Mouse (Mus musculus): ENCODE results near the gene Prl2c3.
"Not testable (repeated sequence)": the region's sequence is repeated elsewhere in the genome, so short reads cannot be mapped to it uniquely, and the experiment has no call there.

The Prl2c3 gene

DNA sequence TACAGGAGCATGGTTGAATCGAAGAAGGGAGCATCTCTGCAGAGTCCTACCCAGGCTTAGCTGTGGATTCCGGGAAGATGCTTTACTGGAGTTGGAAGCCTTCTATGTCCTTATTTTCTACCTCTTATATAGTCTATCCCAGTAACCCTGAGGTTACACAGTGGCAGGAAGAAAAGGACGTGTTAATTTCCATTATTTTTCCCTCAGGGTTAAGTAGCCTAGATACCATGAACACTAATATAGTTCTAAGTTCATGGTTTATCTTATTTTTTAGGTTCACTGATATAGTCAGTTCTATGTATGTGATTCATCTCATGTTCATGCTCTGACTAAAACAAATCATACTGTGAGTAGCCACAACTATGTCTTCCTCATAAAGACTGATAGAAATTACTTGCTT is at the start of gene Prl2c3:
Gene Prl2c3, minus strand, starts transcription at position 101 of the 400 bp plus-strand sequence.
- DNase-seq: not testable (repeated sequence)

DNA sequence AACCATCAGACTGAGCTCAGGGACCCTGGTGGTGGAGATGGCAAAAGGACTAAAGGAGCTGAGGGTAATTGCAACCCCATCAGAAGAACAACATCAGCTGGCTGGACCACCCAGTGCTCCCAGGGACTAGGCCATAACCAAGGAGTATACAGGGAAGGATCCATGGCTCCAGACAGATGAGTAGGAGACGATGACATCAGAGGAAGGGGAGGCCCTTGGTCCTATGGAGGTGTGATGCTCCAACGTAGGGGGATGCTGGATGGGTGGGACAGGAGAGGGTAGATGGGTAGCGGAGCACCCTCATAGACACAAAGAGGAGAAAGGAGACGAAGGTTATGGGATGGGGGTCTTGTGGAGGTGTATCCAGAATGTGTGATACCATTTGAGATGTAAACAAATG is 48.4 kb upstream of the Prl2c3 start:
- not testable (repeated sequence) for DNase-seq

DNA sequence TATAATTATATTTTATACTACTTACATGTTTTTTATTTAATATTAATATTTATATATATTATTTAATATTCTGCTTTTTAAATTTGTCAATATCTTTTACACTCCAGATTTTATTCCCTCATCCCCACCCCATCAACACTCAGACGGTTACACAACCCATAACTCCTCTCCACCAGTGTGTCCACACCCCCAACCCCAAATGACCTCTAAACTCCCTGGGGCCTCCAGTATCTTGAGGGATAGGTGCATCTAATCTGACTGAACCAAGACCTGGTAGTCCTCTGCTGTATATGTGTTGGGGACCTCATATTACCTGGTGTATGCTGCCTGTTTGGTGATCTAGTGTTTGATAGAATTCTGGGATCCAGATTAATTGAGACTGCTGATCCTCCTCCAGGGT is 44.8 kb upstream of the Prl2c3 start:
- not testable (repeated sequence) for DNase-seq

DNA sequence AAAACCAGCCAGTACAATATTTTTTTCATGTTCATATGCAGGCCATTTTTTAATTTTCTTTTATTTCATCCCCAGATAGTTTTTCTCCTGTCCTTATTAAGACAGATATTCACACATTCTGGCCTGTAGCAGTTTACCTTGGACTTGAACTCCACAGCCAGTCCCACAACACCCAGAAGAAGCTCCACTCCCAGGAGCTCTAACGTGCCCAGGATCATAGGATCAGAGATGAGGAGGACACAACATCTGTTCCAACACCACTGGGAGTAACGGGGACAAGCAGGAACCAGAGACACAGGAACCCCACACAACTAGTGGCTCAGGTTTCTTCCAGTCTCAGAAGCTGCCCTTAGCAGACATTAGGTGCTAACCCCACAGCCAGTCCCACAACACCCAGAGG is 37.7 kb upstream of the Prl2c3 start:
- DNase-seq: not testable (repeated sequence)

DNA sequence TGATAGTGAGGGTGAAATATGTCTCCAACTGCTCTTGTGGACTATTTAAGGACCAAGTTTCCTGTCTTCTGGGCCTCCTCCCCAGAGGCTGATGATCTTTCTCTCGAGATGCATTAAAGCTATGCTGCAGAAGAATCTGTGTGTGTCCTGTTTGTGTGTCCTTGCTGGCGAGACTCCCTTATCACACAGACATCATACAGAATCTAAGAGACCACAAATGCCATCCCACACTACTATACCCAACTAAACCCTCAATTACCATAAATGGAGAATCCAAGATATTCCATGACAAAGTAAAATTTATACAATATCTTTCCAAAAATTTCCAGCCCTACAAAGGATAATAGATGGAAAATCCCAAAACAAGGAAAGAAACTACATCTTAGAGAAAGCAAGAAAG is 31.9 kb upstream of the Prl2c3 start:
- DNase-seq: no peak

DNA sequence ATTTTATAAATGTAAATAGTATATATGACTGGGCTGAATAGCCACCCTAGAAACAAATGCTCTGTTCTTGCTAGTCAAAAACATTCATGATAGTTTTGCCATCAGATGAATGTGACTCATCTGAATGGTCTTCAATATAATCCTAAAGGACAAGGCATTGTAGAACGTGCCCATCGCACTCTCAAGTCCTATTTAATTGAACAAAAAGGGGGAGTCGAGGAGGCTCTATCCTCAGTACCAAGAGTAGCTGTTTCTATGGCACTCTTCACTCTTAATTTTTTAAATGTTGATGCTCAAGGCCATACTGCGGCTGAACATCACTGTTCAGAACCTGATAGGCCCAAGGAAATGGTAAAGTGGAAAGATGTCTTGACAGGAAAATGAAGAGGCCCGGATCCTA is 29.2 kb upstream of the Prl2c3 start:
- no peak for DNase-seq

DNA sequence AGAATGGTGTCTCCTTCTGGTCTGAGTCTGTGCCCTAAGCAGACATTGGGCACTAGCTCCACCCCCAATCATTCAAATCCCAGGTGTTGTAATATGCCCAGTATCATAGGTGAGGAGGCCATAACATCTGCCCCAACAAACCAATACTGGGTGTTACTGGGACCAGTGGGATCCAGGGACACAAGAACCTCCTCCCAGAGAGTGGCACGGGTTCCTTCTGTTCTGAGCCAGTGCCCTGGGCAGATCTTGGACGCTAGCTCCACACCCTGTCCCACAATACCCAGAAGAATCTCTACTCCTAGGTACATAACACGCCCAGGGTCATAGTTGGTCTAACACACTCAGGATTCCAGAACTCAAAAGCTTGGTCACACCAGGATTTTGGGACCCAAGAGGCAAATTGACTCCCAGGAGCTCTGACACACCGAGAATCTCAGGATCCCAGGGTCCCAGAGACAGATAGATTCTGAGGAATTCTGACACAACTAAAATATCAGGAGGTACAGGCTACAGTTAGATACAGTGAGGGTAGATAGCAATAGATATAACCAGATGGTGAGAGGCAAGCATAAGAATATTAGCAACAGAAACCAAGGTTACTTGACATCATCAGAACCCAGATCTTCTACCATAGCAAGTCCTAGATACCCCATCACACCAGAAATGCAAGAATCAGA is 24.8 kb upstream of the Prl2c3 start:
- DNase-seq: not testable (repeated sequence)

DNA sequence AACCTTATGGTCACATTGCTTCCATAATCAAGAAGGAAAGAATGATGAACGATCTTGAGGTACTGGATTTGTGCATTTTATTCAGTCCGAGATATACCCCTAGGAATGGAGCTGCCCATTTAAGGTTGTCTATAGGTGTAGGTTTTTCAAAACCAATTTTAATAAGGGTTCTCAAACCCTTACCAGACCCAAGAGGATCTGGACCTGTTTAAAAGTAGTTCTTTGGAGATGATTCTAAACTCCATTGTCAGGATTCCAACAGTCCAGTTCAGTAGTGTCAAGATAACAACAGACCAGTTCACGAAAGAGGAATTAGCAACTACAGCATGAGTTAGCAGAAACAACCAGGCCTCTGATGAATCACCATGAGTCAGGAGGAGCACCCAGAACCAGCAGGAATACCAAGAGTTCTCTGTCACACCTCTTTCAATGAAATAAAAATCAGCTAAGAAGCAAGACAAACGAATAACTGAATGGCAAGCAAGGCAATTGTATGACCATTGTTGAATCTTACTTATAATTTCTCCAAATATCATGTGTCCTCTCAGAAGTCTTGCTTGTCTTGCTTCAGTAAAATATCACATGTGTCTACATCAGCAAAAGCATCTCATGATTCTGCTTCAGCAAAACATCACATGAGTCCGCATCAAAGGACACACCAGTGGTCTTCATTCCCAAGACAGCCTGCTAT is 14.0 kb upstream of the Prl2c3 start:
- DNase-seq: not testable (repeated sequence)

DNA sequence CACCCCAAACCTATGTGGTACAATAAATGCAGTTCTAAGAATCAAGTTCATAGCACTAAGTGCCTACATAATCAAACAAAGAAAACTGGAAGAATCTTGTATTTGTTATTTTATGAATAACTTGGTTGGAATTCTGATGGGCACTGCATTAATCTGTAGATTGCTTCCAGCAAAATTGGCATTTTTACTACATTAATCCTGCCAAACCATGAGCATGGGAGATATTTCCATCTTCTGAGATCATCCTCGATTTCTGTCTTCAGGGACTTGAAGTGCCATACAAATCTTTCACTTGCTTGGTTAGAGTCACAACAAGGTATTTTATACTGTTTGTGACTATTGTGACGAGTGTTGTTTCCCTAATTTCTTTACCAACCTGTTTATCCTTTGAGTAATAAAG is 9.7 kb upstream of the Prl2c3 start:
- DNase-seq: no peak

DNA sequence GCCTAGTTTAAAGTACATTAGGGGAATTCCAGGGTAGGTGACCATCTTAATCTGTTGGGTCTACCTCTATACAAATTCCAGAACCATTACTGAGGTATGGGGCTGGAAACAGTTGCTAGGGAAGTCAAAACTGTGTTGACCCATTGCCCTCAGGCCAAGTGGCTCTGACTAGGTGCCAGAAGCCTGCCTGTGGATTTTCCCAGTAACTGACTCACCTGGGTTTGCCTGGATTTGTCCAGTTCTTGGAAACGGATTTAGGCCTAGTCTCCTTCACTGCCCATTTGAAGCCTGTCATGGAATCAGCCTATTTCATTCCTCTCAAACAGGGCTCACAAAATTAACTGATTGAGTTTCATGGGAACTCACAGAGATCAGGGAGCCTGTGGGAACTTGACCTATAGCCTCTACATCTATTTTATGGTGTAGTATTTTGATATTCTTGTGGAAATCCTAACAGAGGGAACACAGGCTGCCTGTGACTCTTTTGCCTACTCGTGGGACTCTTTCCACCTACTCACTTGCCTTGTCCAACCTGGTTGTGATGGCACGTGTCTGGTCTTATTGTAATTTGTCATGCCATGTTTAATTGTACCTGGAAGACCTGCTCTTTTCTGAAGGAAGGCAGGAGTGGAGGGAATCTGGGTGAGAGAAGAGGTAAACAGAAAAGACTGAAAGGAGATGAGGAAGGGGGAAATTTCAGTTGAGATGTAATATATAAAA is 9.1 kb upstream of the Prl2c3 start:
- DNase-seq: not testable (repeated sequence)

DNA sequence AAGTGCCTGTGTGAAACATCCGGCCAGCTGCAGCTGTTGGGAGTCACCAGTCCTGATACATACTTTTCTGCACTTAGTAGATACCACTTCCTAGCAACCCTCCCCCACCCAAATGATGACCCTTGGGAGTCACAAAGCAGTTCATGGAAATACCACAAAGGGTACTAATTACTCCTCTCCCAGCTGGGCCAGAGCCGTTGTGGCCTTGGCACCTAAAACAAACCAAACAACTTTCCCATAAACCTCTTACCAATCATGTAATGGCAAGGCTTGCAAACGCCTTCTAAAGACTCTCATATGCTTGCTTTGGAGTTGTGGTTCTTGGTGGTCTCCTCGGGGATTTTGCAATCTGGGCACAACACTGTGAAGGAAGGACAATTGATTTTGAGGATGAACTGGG is 6.6 kb upstream of the Prl2c3 start:
- DNase-seq: not testable (repeated sequence)

DNA sequence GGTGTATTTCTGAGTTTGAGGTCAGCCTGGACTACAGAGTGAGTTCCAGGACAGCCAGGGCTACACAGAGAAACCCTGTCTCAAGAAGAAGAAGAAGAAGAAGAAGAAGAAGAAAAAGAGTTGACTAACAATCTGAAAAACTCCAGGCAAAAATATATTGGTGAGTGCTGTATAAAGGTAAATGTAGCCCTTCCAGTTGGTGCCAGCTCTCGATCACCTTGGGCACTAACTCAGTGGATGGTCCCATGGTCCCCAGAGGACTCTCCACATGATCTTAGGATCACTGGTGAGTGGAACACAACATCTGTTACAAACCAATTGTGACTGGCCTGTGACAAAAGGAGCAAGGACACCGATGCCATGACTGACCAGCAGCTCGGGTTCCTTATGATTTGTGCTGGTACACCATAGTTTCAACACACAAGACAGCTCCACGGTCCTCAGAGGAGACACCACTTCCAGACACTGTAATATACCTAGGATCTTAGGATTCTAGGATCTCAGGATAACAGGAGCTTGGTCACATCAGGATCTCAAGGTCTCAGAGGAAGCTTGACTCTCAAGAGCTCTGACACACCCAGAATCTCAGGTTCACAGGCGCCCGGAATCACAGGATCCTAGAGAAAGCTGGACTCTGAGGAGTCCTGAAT is 30.3 kb downstream of the Prl2c3 start:
- DNase-seq: not testable (repeated sequence)

Measured in cerebellum, postnatal 10 days (tissue).